Mouse (Mus musculus) C2C12 (cell line): Measurements from ENCODE around the gene Tmcc2. TPM values are rescaled to one million over a fixed set of nuclear protein-coding genes. Genes with fewer than 3 reads are reported as not detected.

Source experiments
- H3K27me3 ChIP-seq: one replicate; pipeline ENCODE4 v1.6.1; 2011; ENCODE audit not compliant: control insufficient read depth, insufficient read depth, insufficient read length
- H3K36me3 ChIP-seq: one replicate; pipeline ENCODE4 v1.6.1; 2011; ENCODE audit not compliant: control insufficient read depth, insufficient read depth
- H3K4me3 ChIP-seq: one replicate; pipeline ENCODE4 v1.5.1; 2011; ENCODE audit warnings: mild to moderate bottlenecking, control low read depth; ENCODE audit not compliant: poor library complexity, insufficient read depth, severe bottlenecking
- H3K79me2 ChIP-seq: one replicate; pipeline ENCODE4 v1.6.1; 2011; ENCODE audit not compliant: control insufficient read depth, insufficient read depth
- H3K79me3 ChIP-seq: one replicate; pipeline ENCODE4 v1.6.1; 2011; ENCODE audit warnings: low read depth, control low read depth
- H3ac ChIP-seq: one replicate; pipeline ENCODE3; 2011; ENCODE audit warnings: low read depth; ENCODE audit not compliant: control insufficient read depth, insufficient read length
- CEBPB ChIP-seq: IDR thresholded peaks from one replicate; pipeline ENCODE4 v1.6.1; 2011; ENCODE audit warnings: low read depth, mild to moderate bottlenecking, control low read depth, moderate library complexity
- CTCF ChIP-seq: IDR thresholded peaks from one replicate; pipeline ENCODE4 v1.5.1; 2011; ENCODE audit not compliant: control insufficient read depth, insufficient read depth, insufficient read length
- FOSL1 ChIP-seq: IDR thresholded peaks from one replicate; pipeline ENCODE4 v1.8.0; 2011; ENCODE audit warnings: mild to moderate bottlenecking, low read length; ENCODE audit not compliant: poor library complexity, insufficient read depth, severe bottlenecking
- MAX ChIP-seq: IDR thresholded peaks from one replicate; pipeline ENCODE4 v1.6.1; 2011; ENCODE audit warnings: mild to moderate bottlenecking, control low read depth
- MYOD1 ChIP-seq: IDR thresholded peaks from one replicate; pipeline ENCODE4 v1.6.1; 2011; ENCODE audit warnings: low read depth; ENCODE audit not compliant: control insufficient read depth, insufficient read length
- MYOG ChIP-seq: IDR thresholded peaks from one replicate; pipeline ENCODE4 v1.6.1; 2011; ENCODE audit not compliant: control insufficient read depth, insufficient read length; ENCODE audit errors: extremely low read depth
- USF1 ChIP-seq: IDR thresholded peaks from one replicate; pipeline ENCODE4 v1.6.1; 2011; ENCODE audit warnings: low read depth, mild to moderate bottlenecking, control low read depth, moderate library complexity
- polyA plus RNA-seq: library from polyadenylated mRNA; unstranded; fragments of >200 nt; fragmentation: generic; extraction: Trizol; gene quantifications from one replicate; pipeline ENCODE4 v1.2.1, GENCODE M21; 2012; ENCODE audit warnings: missing spikeins

Gene Tmcc2
- polyA plus RNA-seq, 1 experiment = 37.3 TPM

- no peak for TF ChIP-seq MYOG
- H3ac ChIP-seq = no peak overlapping the region
- peaks cover 2% of the 10 kb centered on the region for H3K79me2 ChIP-seq
- no peaks in the 10 kb centered on the region for H3K79me3 ChIP-seq
- H3K4me3 ChIP-seq = no peak overlapping the region
- peaks cover 20% of the 10 kb centered on the region for H3K36me3 ChIP-seq
- H3K27me3 ChIP-seq = no peaks in the 10 kb centered on the region
Measured at GRCm38 (mm10) chr1:132380550-132381100, 10.5 kb downstream of the Tmcc2 start.

GRCm38 (mm10) chr1:132377811-132378210, 13.3 kb downstream of the Tmcc2 start:
- Histone ChIP-seq H3K79me2 (no peaks in the 10 kb centered on the region), H3K36me3 (peaks cover 20% of the 10 kb centered on the region), H3K79me3 (no peaks in the 10 kb centered on the region), H3K4me3 (no peak overlapping the region), H3K27me3 (no peaks in the 10 kb centered on the region), H3ac (no peak overlapping the region)
- no peak for TF ChIP-seq FOSL1
- no peak for TF ChIP-seq USF1
- no peak for TF ChIP-seq CTCF
- no peak for TF ChIP-seq MAX
- TF ChIP-seq MYOD1 = no peak
- no peak for TF ChIP-seq CEBPB
- TF ChIP-seq MYOG = no peak

- Histone ChIP-seq H3K79me3 (no peaks in the 10 kb centered on the region), H3K4me3 (no peak overlapping the region), H3K79me2 (no peaks in the 10 kb centered on the region), H3K36me3 (peaks cover 20% of the 10 kb centered on the region), H3ac (no peak overlapping the region), H3K27me3 (no peaks in the 10 kb centered on the region)
- TF ChIP-seq CEBPB (no peak), MAX (no peak), MYOG (no peak), MYOD1 (no peak), FOSL1 (no peak), USF1 (no peak), CTCF (no peak)
Measured at GRCm38 (mm10) chr1:132377055-132377365, 14.1 kb downstream of the Tmcc2 start.

- Histone ChIP-seq H3K4me3 (no peak overlapping the region), H3K27me3 (no peaks in the 10 kb centered on the region), H3K79me3 (no peaks in the 10 kb centered on the region), H3K36me3 (peaks cover 20% of the 10 kb centered on the region), H3ac (no peak overlapping the region), H3K79me2 (no peaks in the 10 kb centered on the region)
- TF ChIP-seq FOSL1 (no peak), USF1 (no peak), CEBPB (no peak), MYOG (no peak), MAX (no peak), CTCF (no peak), MYOD1 (no peak)
Measured at GRCm38 (mm10) chr1:132376211-132377054, 14.6 kb downstream of the Tmcc2 start.

- Histone ChIP-seq H3K79me2 (no peaks in the 10 kb centered on the region), H3K27me3 (no peaks in the 10 kb centered on the region), H3ac (no peak overlapping the region), H3K79me3 (no peaks in the 10 kb centered on the region), H3K36me3 (peaks cover 16% of the 10 kb centered on the region), H3K4me3 (no peak overlapping the region)
- no peak for TF ChIP-seq CEBPB
- TF ChIP-seq MYOG = no peak
- TF ChIP-seq MYOD1 = no peak
- TF ChIP-seq USF1 = no peak
- TF ChIP-seq FOSL1 = no peak
- no peak for TF ChIP-seq MAX
- TF ChIP-seq CTCF = no peak
Measured at GRCm38 (mm10) chr1:132375256-132375655, 15.8 kb downstream of the Tmcc2 start.
